Mouse (Mus musculus) cerebellum, adult 2 months (tissue): ENCODE measurements around the gene Znhit6. TPM values are rescaled to one million over a fixed set of nuclear protein-coding genes. Genes with fewer than 3 reads are reported as not detected.

Source experiments
- DNase-seq, 2 experiments: peaks; one replicate each; pipeline ENCODE4 v3.0.0; 2021
- H3K27ac ChIP-seq: fragments of 200-500 bp; 2 replicates; pipeline ENCODE4 v1.5.1; 2012; ENCODE audit warnings: low read length, control low read depth, inconsistent platforms; ENCODE audit not compliant: insufficient read depth
- H3K27me3 ChIP-seq: fragments of 200-500 bp; 2 replicates; pipeline ENCODE4 v1.6.1; 2012; ENCODE audit warnings: inconsistent platforms, mild to moderate bottlenecking, low read length, moderate library complexity; ENCODE audit not compliant: control insufficient read depth, insufficient read depth
- H3K4me1 ChIP-seq: fragments of 200-500 bp; 2 replicates; pipeline ENCODE4 v1.6.1; 2011; ENCODE audit warnings: low read length; ENCODE audit not compliant: control insufficient read depth, insufficient read depth
- H3K4me3 ChIP-seq: fragments of 200-500 bp; replicated peaks from 2 replicates; pipeline ENCODE3; 2011; ENCODE audit warnings: mild to moderate bottlenecking, low read depth, low read length, control low read depth; ENCODE audit not compliant: insufficient read depth
- CTCF ChIP-seq: fragments of 200-500 bp; IDR thresholded peaks from 2 replicates; pipeline ENCODE4 v1.5.1; 2011; ENCODE audit warnings: low read depth, mild to moderate bottlenecking, control low read depth, low read length, moderate library complexity, borderline replicate concordance; ENCODE audit not compliant: insufficient read depth
- POLR2A ChIP-seq: fragments of 200-500 bp; IDR thresholded peaks from 2 replicates; pipeline ENCODE4 v1.6.1; 2011; ENCODE audit warnings: low read length, control low read depth, borderline replicate concordance; ENCODE audit not compliant: insufficient read depth
- WGBS: fragments of 180-500 bp; shearing (Covaris S2); methylation state at CpG from one replicate; pipeline ENCODE4 v1.1.7; 2018; 5-methylcytosine and 5-hydroxymethylcytosine counted together
- polyA plus RNA-seq: library from polyadenylated mRNA; depleted of rRNA; stranded (reverse); fragments of >200 nt; gene quantifications from 2 replicates; pipeline ENCODE4 v1.2.3, GENCODE M21; 2012

The Znhit6 gene
- polyA plus RNA-seq, 1 experiment, result 13.3 TPM

DNA sequence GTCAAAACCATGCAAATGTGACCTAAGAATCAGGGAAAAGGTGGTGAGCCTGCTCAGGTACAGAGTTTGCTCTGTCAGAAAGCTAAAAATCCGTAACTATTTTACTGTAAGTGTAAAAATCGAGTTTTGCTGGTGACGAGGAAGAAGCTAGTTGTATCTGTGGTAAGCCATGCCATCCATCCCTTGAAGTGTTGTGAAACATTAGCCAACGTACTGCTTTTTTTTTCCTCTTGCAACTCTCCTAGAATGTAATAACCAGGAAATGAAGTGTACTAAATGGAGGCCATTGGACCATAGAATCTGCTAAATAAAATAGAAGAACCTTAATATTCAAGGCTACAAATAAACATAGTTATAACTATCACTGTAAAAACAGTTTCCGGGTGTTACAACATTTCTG lies 32.3 kb downstream of the Znhit6 start:
- 94% methylated on average over 5 of the region's 5 CpGs for WGBS
- DNase-seq, result no peak
- TF ChIP-seq CTCF (no peak), POLR2A (no peak)
- Histone ChIP-seq H3K4me1 (no peaks in the 10 kb centered on the region), H3K27ac (no peak overlapping the region), H3K4me3 (no peak overlapping the region), H3K27me3 (no peaks in the 10 kb centered on the region)

DNA sequence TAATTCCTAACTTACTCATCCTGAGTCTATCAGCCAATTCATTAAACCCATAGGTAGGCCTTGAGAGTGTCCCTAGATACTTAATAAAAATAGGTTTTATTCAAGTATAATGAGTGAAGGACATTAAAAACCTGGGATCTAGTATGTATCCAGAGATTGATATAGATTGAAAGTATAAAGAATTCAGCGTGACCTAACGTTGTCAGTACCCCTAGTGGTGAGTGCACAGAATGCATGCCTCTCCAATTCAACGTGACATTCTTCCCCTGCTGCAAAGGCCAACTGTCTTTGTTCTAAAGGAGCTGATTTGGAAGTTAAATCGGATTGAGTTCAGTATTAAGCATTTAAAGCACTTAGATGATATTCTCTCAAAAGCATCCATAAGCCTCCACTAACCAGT lies 36.7 kb downstream of the Znhit6 start:
- Histone ChIP-seq H3K27ac (no peak overlapping the region), H3K4me3 (no peak overlapping the region), H3K27me3 (no peaks in the 10 kb centered on the region), H3K4me1 (no peaks in the 10 kb centered on the region; the same call in 1 of the 2 replicates)
- 18% methylated on average over 4 of the region's 4 CpGs for WGBS
- TF ChIP-seq CTCF (peak; percentile 53), POLR2A (no peak)
- no peak for DNase-seq

DNA sequence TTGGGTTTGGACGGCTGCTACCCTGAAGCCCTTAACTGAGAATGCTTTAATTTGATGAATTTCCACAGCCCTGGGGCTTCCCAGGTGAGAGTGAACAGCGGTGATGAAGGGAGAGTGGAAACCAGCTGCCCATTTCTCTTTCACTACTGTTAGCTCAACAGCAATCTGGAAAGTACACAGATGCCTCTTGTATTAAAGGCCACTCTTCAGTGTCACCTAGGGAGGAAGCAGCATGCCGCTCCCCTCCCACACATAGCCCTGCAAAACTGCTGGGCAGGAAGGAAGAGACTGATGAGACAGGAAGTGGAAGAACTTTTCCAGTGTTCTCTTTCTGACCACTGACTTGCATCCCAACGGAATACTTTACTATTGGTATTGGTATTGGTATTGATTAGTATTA lies 37.2 kb downstream of the Znhit6 start:
- no peak for DNase-seq
- Histone ChIP-seq H3K27ac (no peak overlapping the region), H3K4me1 (no peaks in the 10 kb centered on the region; the same call in 1 of the 2 replicates), H3K4me3 (no peak overlapping the region), H3K27me3 (no peaks in the 10 kb centered on the region)
- no peak for TF ChIP-seq POLR2A
- no peak for TF ChIP-seq CTCF
- 92% methylated on average over 4 of the region's 4 CpGs for WGBS

DNA sequence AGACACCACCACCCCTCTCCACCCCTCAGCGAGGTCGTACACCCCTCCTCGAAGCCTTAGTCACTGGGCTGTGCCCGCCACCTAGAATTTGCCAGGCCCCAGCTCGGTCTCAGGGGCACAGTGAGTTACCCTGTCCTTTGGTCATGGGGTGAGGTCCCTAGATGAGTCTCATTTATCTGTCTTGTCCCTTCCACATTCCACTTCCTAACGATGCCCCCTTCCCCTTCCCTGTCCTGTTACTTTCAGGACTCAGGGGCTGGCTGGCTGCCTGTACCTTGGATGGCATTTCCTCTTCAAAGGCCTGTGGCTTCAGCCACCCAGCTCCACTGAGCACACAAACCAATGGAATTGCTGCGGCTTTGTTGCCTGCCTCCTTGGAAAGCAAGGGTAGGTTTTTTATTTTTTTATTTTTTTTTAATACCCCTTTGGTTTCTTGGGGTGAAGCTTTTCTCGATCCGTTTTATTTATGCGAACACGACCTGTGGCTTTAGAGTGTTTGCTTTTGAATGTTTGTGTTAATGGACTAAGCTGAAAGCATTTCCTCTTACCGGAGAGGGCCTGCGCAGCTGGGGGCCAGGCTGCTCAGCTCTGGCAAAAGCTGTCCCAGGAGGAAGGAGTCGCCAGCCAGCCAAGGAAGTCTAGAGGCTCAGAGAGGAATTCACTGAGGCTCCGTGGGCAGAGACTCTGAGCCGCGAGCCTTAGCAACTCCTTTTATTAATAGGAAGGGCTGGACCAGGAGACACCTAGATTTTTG lies 38.5 kb downstream of the Znhit6 start:
- Histone ChIP-seq H3K27me3 (no peaks in the 10 kb centered on the region), H3K27ac (no peak overlapping the region), H3K4me3 (no peak overlapping the region), H3K4me1 (no peaks in the 10 kb centered on the region; the same call in 1 of the 2 replicates)
- DNase-seq, result peak in 1 of 2 experiments; percentile 17
- no peak for TF ChIP-seq POLR2A
- no peak for TF ChIP-seq CTCF
- 20% methylated on average over 17 of the region's 17 CpGs for WGBS

DNA sequence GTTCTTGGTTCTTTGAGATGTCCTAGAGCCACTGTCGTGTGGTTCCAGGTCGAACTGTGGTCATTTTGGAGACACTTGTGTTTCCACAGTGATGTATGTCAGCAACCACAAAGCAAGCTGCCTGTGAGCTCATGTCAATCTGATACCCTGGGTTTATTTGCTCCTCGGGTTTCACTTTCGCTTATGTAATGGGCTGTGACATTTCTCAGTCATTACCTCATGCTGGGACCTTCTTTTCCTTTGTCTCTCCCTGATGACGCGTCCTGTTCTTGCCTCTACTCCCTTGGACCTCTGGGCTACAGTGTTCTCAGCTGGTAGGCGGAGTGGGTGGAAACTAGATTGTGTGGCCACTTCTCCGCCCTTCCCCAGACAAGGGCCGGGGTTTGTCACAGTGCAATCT lies 42.3 kb downstream of the Znhit6 start:
- no peak for DNase-seq
- H3K27me3 ChIP-seq, result no peaks in the 10 kb centered on the region
- WGBS, result 61% methylated on average over 9 of the region's 9 CpGs
- no peak overlapping the region for H3K27ac ChIP-seq
- TF ChIP-seq POLR2A (no peak), CTCF (no peak)
- no peaks in the 10 kb centered on the region; the same call in 1 of the 2 replicates for H3K4me1 ChIP-seq
- no peak overlapping the region for H3K4me3 ChIP-seq

DNA sequence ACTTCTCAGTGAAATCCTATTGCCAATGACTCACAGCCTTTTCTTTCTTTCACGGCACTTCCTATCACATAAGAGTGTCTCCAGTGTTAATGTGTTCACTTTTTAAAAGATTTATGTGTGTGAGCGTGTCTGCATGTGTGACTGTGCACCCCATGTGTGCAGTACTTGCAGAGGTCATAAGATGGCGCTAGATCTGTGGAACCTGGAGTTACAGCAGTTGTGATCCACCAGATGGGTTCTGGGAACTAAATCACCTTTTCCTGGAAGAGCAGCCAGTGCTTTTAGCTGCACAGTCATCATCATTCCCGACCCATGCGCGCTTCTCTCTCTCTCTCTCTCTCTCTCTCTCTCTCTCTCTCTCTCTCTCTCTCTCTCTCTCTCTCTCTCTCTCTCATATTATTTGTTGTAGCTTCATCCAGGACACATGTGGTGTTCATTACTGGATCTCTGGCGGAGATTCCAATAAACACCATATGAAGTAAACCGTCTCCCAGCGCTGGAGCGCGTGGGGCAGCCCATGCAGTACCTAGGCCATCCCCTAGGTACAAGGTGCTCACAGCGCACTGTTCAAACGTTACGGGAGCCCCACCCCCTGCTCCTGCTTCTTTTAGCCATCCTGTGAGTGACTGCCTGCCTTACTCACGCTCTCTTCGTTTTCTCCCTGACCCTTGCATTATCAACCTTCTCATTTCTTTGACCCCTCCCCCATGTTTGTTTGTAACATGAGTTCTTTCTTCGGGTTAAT lies 43.8 kb downstream of the Znhit6 start:
- Histone ChIP-seq H3K27ac (no peak overlapping the region), H3K4me3 (no peak overlapping the region), H3K27me3 (no peaks in the 10 kb centered on the region), H3K4me1 (no peaks in the 10 kb centered on the region)
- TF ChIP-seq CTCF, result no peak
- WGBS, result 90% methylated on average over 17 of the region's 17 CpGs
- DNase-seq, result no peak

DNA sequence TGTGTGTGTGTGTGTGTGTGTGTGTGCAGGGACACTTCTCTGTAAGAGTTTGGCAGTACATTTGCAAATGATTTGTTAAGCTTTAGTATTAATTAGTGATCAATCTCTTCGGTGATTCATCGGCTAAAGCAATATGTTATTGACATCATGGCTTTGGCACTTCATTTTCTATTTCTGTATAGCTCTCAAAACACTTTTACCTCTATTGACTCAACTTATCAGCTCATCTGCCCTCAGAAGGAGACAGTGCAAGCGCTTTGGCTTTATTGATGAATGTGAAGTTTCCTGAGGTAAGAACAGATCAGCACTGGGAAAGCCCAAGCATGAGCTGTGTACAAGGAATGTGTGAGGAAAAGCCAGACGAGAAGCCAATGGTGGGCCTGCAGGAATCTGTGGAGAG lies 45.2 kb downstream of the Znhit6 start:
- H3K4me1 ChIP-seq, result no peaks in the 10 kb centered on the region
- H3K27me3 ChIP-seq, result no peaks in the 10 kb centered on the region
- no peak overlapping the region for H3K4me3 ChIP-seq
- DNase-seq, result no peak
- WGBS, result 87% methylated on average over 4 of the region's 4 CpGs
- TF ChIP-seq POLR2A (no peak), CTCF (no peak)
- no peak overlapping the region for H3K27ac ChIP-seq

DNA sequence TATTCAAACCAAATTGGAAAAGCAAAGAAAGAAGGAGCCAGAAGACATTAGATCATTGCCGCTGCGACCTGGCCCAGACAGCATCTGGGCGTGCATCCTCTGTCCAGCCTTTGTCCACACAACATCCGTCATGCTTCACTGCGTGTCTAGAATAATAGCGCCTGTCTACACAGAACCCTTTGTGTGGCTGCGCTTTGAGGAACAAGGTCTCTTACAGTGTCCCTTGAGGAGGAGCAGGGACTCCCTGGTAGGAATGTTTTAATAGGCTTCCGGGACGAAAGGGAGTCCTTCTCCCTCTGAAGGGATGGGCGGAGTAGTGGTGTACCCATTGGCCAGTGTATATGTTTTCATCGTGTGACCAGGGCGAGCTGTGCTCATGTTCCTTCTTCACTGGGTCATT lies 47.0 kb downstream of the Znhit6 start:
- TF ChIP-seq CTCF, result no peak
- no peak for TF ChIP-seq POLR2A
- WGBS, result 66% methylated on average over 12 of the region's 12 CpGs
- Histone ChIP-seq H3K4me3 (no peak overlapping the region), H3K27ac (no peak overlapping the region), H3K27me3 (no peaks in the 10 kb centered on the region), H3K4me1 (no peaks in the 10 kb centered on the region)
- DNase-seq, result no peak
